In the genomic region with DNA sequence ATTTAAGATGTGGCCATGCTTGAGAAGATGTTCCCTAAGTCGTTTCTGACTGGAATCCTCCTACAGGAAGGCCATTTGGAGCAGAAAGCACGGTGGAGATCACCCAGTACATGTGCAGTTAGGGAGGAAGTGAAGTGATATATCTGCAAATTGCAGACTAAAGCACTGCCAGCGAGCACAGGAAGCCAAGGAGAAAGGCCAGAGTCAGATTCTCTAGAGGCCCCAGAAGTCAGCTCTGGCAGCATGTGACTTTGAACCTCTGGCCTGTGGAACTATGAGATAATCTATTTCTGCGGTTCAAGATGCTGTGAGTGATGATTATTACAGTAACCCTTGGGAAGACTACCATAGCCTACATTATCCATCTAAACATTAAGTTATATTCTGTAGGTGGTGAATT, we compare ENCODE assay signal across 16 mouse cellular contexts.
A peak's percentile ranks its signal among the peaks of the same experiment; 100 is the strongest.
DNase-seq lines count a peak whose midpoint lies in the region; ATAC-seq lines count a peak whose summit lies in the region.
"Had no signal": no experiment of that assay in that cellular context is flagged by ENCODE, and none has a peak within 500 bp of the region (broad histone marks: within the 10 kb centered on the region; RNA-seq: fewer than 3 reads in every experiment).

No protein-coding gene starts in this region.

- no peaks in the 10 kb centered on the region for H3K9me3 ChIP-seq in heart, embryonic 11.5 days (replicated peaks; ENCODE audit: control insufficient read depth, low read length)
- H3K9me3 ChIP-seq in forebrain, embryonic 15.5 days = no peaks in the 10 kb centered on the region
- H3K9me3 ChIP-seq: heart, embryonic 13.5 days; limb, embryonic 12.5 days had no signal

- H3K27ac ChIP-seq in heart, embryonic 11.5 days (ENCODE audit: low read depth, low read length) = no peak overlapping the region
- no peak overlapping the region for H3K27ac ChIP-seq in forebrain, embryonic 15.5 days (replicated peaks)
- H3K27ac ChIP-seq: heart, embryonic 13.5 days; limb, embryonic 12.5 days had no signal

- DNase-seq in heart, adult 8-10 months (ENCODE audit: low spot score) = peak; percentile 31
- DNase-seq in lung, postnatal 10 days = peak; percentile 3
- DNase-seq in lung, postnatal 4 days = no peak
- DNase-seq in heart, postnatal 10 days = peak; percentile 27 to 39
- peak; percentile 42 for DNase-seq in skeletal muscle tissue, adult 2 months (ENCODE audit: low read depth, low spot score)
- DNase-seq in left cerebral cortex, postnatal 25 days (ENCODE audit: low spot score in 2 of 2) = no peak
- DNase-seq: adrenal gland, adult 2 months; B cell, adult 2 months; cerebellum, postnatal 36 days; spleen, adult 18-20 months had no signal

- intact Hi-C loops in heart, postnatal 10 days (cut with DNase I) = no loop called here
- intact Hi-C loops in left cerebral cortex, postnatal 25 days (cut with DNase I) = no loop called here

- no peaks in the 10 kb centered on the region for H3K27me3 ChIP-seq in heart, embryonic 11.5 days (ENCODE audit: control insufficient read depth, insufficient read depth, low read length)
- H3K27me3 ChIP-seq in forebrain, embryonic 15.5 days = no peaks in the 10 kb centered on the region
- H3K27me3 ChIP-seq: heart, embryonic 13.5 days; limb, embryonic 12.5 days had no signal

- H3K4me2 ChIP-seq in heart, embryonic 11.5 days = no peak overlapping the region
- H3K4me2 ChIP-seq in forebrain, embryonic 15.5 days (replicated peaks) = no peak overlapping the region
- H3K4me2 ChIP-seq: heart, embryonic 13.5 days; limb, embryonic 12.5 days had no signal

- no peak for ATAC-seq in heart, embryonic 11.5 days (replicated peaks; ENCODE audit: insufficient number of reproducible peaks, low FRiP score, low TSS enrichment)
- no peak for ATAC-seq in forebrain, embryonic 15.5 days (replicated peaks)
- ATAC-seq: forebrain, embryonic 14.5 days; hindbrain, embryonic 16.5 days had no signal

- H3K4me3 ChIP-seq in heart, embryonic 11.5 days (ENCODE audit: low read depth, low read length) = no peak overlapping the region
- H3K4me3 ChIP-seq in forebrain, embryonic 15.5 days = no peak overlapping the region
- H3K4me3 ChIP-seq: heart, embryonic 13.5 days; limb, embryonic 12.5 days had no signal

- no peaks in the 10 kb centered on the region for H3K36me3 ChIP-seq in heart, embryonic 11.5 days (ENCODE audit: control insufficient read depth, insufficient read depth, low read length)
- H3K36me3 ChIP-seq in forebrain, embryonic 15.5 days = no peaks in the 10 kb centered on the region
- H3K36me3 ChIP-seq: heart, embryonic 13.5 days; limb, embryonic 12.5 days had no signal

- H3K4me1 ChIP-seq in heart, embryonic 11.5 days (ENCODE audit: control insufficient read depth, insufficient read depth, low read length) = no peaks in the 10 kb centered on the region
- no peaks in the 10 kb centered on the region for H3K4me1 ChIP-seq in forebrain, embryonic 15.5 days
- H3K4me1 ChIP-seq: limb, embryonic 12.5 days had no signal

- H3K9ac ChIP-seq in heart, embryonic 11.5 days (ENCODE audit: low read depth, low read length) = no peak overlapping the region
- no peak overlapping the region for H3K9ac ChIP-seq in forebrain, embryonic 15.5 days (replicated peaks)
- H3K9ac ChIP-seq: heart, embryonic 13.5 days; limb, embryonic 12.5 days had no signal

- WGBS in heart, embryonic 11.5 days (ENCODE audit: insufficient replicate concordance) = 44% methylated on average over 4 of the region's 4 CpGs
- 81% methylated on average over 4 of the region's 4 CpGs for WGBS in forebrain, embryonic 15.5 days

Comparison
In these comparisons a context has a peak if more than half of its experiments do, and no peak if none do; other contexts are left out.
1. DNase-seq: peak in heart, adult 8-10 months (single experiment), lung, postnatal 10 days (single experiment), heart, postnatal 10 days (2 of 2) and skeletal muscle tissue, adult 2 months (single experiment); none in lung, postnatal 4 days (0 of 2) and left cerebral cortex, postnatal 25 days (0 of 2).